Mouse (Mus musculus): ENCODE data around the gene Plod3. TPM values are rescaled to one million over a fixed set of nuclear protein-coding genes. Genes with fewer than 3 reads are reported as not detected.
A peak's percentile ranks its signal among the peaks of the same experiment; 100 is the strongest.

The Plod3 gene
- polyA plus RNA-seq, 1 experiment from 2014 or later = 22.1 TPM

GRCm38 (mm10) chr5:137045402-137046323, 58.8 kb downstream of the Plod3 start, which contains the start of gene Ap1s1:
Gene Ap1s1 (minus strand): TSS chr5:137046135.
- ATAC-seq = peak; percentile 86
- Histone ChIP-seq H3K4me3 (peak within 1 kb of the TSS; percentile 79), H3K9me3 (replicated peaks) (no peaks in the 10 kb centered on the region), H3K4me1 (peaks cover 22% of the 10 kb centered on the region), H3K9ac (peak within 1 kb of the TSS; percentile 82), H3K4me2 (peak within 1 kb of the TSS; percentile 86), H3K27ac (peak within 1 kb of the TSS; percentile 69), H3K36me3 (peaks cover 31% of the 10 kb centered on the region), H3K27me3 (replicated peaks) (peaks cover 17% of the 10 kb centered on the region)
- WGBS (ENCODE audit: insufficient replicate concordance) = under 1% methylated on average over 48 of the region's 48 CpGs

MicroRNAs encoded within 50 kb of the gene (microRNA counts, 519-probe panel; counts per million panel counts)
- 582 counts per million, percentile 70 among the panel's probes with 10 or more counts for microRNA mmu-miR-702

Small RNA genes within 50 kb of the gene (microRNA-seq; reads per million reads assigned to microRNA genes)
- 34.4 reads per million, percentile 37 among the genes with 10 or more reads in this experiment for gene Mir702

Other genes with a start within 250 kb of the Plod3 start
- 2.6 and 4.0 TPM in 2 replicates for gene Col26a1, start 103.8 kb upstream of the Plod3 start, polyA plus RNA-seq (2016; fragmentation: Nextera tagmentation; extraction: Ambion mirVana)
- 15.4 and 15.7 TPM in 2 replicates for gene Ift22, start 78.9 kb upstream of the Plod3 start, polyA plus RNA-seq (2016; fragmentation: Nextera tagmentation; extraction: Ambion mirVana)
- gene Fis1, start 33.7 kb upstream of the Plod3 start, polyA plus RNA-seq (2016; fragmentation: Nextera tagmentation; extraction: Ambion mirVana) = 210 and 211 TPM in 2 replicates
- 2.2 TPM in 2 replicates for gene Cldn15, start 20.4 kb upstream of the Plod3 start, polyA plus RNA-seq (2016; fragmentation: Nextera tagmentation; extraction: Ambion mirVana)
- 67.0 and 68.7 TPM in 2 replicates for gene Znhit1, start 1.0 kb downstream of the Plod3 start, polyA plus RNA-seq (2016; fragmentation: Nextera tagmentation; extraction: Ambion mirVana)
- gene Vgf, start 39.4 kb downstream of the Plod3 start, polyA plus RNA-seq (2016; fragmentation: Nextera tagmentation; extraction: Ambion mirVana) = not detected in 2 replicates
- 119 and 121 TPM in 2 replicates for gene Ap1s1, start 59.1 kb downstream of the Plod3 start, polyA plus RNA-seq (2016; fragmentation: Nextera tagmentation; extraction: Ambion mirVana)
- gene Serpine1, start 85.2 kb downstream of the Plod3 start, polyA plus RNA-seq (2016; fragmentation: Nextera tagmentation; extraction: Ambion mirVana) = 0.19 TPM in 1 of 2 replicates, not detected in the other
- 8.6 and 10.3 TPM in 2 replicates for gene Trim56, start 129.2 kb downstream of the Plod3 start, polyA plus RNA-seq (2016; fragmentation: Nextera tagmentation; extraction: Ambion mirVana)
- gene Muc3, start 162.3 kb downstream of the Plod3 start, polyA plus RNA-seq (2016; fragmentation: Nextera tagmentation; extraction: Ambion mirVana) = not detected in 2 replicates
- gene Muc3a, start 225.4 kb downstream of the Plod3 start, polyA plus RNA-seq (2016; fragmentation: Nextera tagmentation; extraction: Ambion mirVana) = 0.14 TPM in 1 of 2 replicates, not detected in the other